Mouse (Mus musculus) kidney, adult 11 months (tissue): Measurements from ENCODE around the gene Ccdc173.
A peak's percentile ranks its signal among the peaks of the same experiment; 100 is the strongest.

Experiments used
- DNase-seq: peaks from one replicate; pipeline ENCODE4 v3.0.0; 2022

Gene Ccdc173

GRCm38 (mm10) chr2:69788974-69789373 is 401 bp downstream of the Ccdc173 start:
- no peak for DNase-seq

DNA sequence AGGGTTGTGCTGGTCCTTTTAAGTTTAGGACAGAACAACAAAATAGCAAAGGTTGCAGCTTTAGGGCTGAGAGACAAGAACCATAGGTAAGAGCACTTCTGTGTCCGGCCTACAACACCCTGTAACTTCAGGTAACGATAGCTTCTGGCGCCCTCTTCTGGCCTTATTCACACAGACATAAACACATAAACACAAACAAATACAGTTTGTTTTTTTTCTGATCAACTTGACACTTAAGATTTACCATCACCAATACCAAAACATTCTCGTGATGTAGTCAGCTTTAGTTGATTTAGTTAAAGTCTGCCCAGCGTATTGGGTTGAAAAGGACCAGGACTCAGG is 10.6 kb downstream of the Ccdc173 start:
- no peak for DNase-seq

DNA sequence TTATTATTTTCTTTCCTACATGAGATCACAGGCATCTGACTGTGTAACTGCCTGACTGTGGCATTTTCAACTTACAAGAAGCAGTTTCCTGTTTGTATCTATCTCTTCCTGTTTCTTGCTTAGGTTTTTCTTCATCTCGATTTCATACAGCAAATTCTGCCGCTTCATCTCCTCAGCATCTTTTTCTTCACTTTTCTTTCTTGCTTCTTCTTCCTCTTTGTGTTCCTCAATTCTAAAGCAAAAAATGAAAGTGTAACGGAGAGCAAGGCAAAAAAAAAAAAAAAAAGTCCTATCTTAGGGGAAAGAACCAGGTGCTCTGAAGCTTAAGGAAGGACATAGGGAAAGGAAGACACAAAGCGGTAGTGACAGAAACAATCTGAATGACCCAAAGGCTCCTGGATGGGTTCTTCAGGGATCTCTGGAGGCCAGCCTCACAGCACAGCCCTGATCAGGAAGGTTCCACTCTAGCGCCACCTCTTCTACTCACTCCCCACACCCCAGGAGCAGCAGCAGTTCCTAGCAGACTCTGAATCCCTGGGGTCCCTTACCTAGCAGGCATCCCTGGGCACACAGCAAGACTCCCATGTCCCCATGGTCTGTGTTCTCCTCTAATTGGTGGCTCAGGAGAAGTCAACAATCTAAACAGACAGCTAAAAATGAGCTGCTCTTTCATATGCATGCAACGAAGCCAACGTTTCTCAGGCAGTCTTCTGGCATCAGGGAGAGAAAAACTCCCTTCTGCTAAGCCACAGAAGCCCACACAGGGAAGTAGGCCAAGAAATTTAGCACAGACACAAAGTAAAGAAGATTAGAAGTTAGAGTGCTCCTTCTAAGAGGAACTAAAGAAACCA is 11.2 kb downstream of the Ccdc173 start:
- DNase-seq: no peak

GRCm38 (mm10) chr2:69773331-69773730 is 16.0 kb downstream of the Ccdc173 start:
- DNase-seq: no peak

DNA sequence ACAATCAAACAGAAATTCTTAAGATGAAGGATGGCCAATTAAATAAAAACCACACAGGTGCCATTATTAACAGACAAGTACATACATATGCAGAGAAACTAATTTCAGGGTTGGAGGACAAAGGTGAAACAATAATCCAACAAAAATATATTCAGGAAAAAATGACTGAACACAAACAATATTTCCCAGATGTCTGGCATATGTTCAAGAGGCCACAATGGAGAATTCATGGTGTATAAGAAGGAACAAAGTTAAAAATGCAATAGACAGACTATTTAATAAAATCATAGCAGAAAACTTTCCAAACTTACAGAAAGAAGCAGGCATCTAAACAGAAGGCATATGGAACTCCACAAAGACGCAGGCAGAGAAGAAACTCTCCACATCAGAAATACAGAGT is 24.7 kb downstream of the Ccdc173 start:
- DNase-seq: no peak

DNA sequence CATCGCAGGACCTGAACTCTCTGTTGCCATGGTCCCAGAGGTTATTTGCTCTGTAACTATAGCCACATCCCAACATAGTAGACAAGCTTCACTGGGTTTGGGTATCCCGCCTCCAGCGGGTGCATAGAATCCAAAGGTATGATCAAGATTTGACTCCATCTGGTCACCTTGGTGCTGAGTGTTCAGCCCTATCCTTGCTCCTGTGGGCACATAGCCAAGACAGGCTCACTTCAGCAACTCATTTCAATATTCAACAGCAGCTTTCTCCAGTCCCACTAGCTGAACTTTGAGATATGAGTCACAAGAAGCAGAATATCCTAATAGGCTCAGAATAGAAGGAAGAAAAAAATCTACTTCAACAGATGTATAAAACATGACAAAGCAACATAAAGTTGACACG is 26.0 kb downstream of the Ccdc173 start:
- no peak for DNase-seq

- DNase-seq: no peak
Measured at GRCm38 (mm10) chr2:69760980-69761379, 28.4 kb downstream of the Ccdc173 start.

DNA sequence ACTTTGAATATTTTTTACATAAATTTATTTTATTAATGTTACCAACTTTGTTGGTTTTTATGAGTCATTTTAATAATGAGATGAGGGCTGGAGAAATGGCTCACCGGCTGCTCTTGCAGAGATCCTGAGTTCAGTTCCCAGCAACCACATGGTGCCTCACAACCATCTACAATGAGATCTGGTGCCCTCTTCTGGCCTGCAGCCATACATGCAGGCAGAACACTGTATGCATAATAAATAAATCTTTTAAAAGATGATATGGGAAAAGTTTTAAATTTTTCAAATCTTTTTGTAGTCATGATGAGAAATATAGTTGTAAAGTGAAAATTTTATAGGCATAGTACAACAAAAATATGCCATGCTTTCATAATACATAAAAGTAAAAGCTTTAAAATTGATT is 44.3 kb downstream of the Ccdc173 start:
- DNase-seq: no peak

- DNase-seq: no peak
Measured at GRCm38 (mm10) chr2:69723519-69723825, 65.9 kb downstream of the Ccdc173 start.

- DNase-seq: peak; percentile 90
Measured at GRCm38 (mm10) chr2:69722650-69723518, 66.5 kb downstream of the Ccdc173 start.

DNA sequence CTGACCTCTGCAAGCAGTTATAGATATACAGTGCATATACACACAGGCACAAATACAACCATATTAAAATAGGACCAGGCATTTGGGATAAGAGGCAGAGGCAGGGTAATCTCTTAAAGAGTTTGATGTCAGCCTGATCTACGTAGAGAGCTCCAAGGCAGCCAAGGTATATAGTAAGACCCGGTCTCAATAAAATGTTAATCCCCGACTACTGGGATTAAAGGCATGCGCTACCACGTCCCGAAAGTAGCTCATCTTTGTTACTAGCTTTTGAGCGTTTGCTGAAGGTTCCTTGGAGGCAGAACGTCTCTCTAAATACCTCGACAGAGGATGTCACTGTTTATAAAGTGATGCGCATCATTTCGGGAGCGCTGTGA is 67.1 kb downstream of the Ccdc173 start, which contains the start of gene Ppig:
Ppig (plus strand) TSS at position 273 of the 377 bp plus-strand sequence.
- DNase-seq: no peak

DNA sequence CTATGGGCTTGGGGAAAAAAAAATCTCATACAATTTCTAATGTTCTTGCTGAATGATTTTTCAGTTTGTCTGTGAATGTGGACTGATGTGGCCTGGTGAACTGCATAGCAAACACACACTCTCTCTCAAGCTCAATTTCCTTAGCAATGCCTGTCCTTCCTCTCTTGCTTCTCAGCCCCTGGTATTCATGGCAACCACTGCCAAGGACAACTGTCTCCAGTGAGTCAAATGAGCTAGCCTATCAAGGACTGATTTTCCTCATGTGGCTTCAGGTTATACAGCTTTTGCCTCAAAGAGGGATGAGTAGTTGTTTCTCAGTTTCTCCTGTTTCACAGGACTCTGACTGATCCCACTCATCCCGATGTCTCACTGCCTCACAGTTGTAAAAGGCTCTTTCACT is 70.3 kb downstream of the Ccdc173 start:
- no peak for DNase-seq

DNA sequence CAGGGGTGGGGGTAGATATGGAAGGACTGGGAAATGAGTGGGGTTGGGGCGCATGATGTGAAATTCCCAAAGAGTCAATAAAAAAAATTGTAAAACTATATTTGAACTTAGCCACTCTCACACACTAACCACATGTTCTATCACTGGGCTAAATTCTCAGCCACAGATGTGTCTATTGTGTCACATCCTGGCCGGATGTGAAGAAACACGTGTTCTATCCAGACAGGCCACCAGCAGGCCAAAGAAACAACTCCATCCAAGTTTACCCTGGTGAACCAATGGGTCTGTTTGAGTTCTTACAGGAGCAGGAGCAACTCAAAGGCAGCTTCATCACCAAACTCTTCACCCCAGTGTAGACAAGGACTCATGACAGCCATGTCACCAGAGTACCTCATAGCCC is 72.9 kb downstream of the Ccdc173 start:
- DNase-seq: no peak

GRCm38 (mm10) chr2:69714126-69714525 is 75.2 kb downstream of the Ccdc173 start:
- peak; percentile 17 for DNase-seq

- DNase-seq: no peak
Measured at GRCm38 (mm10) chr2:69713626-69714014, 75.8 kb downstream of the Ccdc173 start.

- DNase-seq: peak; percentile 92
Measured at GRCm38 (mm10) chr2:69712981-69713625, 76.3 kb downstream of the Ccdc173 start, which contains the start of gene Fastkd1. Gene Fastkd1, minus strand, starts transcription at chr2:69713516.

DNA sequence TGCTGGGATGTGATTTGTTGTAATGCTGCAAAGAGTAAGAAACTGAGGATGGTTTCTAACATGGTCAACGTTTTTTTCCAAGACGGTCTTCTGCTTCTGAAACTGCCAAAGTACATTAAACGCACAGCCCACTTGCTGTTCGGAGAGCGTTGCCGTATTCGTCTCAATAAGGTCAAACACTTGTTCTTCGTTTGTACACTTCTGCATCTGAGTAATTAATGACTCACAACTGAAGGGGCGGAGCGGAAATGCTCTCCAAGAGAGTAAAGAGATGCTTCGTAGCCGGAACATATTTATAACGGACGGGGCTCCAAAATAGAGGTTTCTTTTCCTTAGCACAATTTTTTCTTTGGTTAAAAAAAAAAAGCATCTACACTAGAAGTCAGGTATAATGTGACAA is 77.2 kb downstream of the Ccdc173 start:
- DNase-seq: peak; percentile 20
